Mouse (Mus musculus) stomach, postnatal 0 days (tissue): ENCODE results near the gene Wdr78.

Source experiments
- CTCF ChIP-seq: IDR thresholded peaks from 2 replicates; pipeline ENCODE4 v1.5.1; 2016; ENCODE audit warnings: antibody characterized with exemption, low read depth, mild to moderate bottlenecking, moderate library complexity
- EP300 ChIP-seq: optimal IDR thresholded peaks from 2 replicates; pipeline ENCODE3; 2016; ENCODE audit warnings: antibody characterized with exemption

GRCm38 (mm10) chr4:103064421-103064820, 49.9 kb downstream of the Wdr78 start:
- no peak for TF ChIP-seq CTCF
- no peak for TF ChIP-seq EP300
